Mouse (Mus musculus) yolk sac, embryonic 10.5 days (tissue): ENCODE measurements around the gene Dvl3.

Experiments used
- DNase-seq: peaks from one replicate; pipeline ENCODE4 v3.0.0-alpha.2; 2017; ENCODE audit warnings: low spot score

Dvl3 gene

DNA sequence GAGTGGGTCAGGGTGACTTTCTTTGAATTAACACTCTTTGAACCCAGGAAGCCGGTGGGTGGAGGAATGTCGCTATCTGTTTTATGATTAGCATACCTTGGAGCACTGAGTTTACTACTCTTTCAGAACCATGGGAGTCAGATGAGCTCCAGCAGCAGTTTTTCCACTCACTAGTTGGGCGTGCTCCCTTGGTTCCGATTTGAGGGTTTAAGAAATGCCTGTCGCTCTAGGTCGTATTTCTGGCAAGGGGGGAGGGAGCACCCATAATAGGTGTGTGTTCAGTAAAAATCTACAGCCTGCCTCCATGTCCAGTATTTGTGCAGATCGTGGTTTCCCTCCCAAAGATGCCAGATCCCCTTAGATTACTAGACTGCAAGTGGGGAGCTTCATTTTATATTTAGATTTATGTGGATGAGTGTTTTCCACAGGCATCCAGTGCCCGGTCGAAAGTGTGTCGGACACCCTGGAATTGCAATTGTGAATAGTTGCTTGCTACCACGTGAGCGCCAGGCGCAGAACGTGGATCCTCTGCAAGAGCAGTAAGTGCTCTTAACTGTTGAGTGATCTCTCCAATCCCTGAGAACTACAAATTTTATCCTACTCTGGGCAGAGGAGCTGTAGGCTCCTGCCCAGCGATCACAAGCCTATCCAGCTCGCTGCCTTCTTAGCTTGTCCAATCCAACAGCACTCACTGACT, 18.7 kb upstream of the Dvl3 start:
- DNase-seq = peak; percentile 50

DNA sequence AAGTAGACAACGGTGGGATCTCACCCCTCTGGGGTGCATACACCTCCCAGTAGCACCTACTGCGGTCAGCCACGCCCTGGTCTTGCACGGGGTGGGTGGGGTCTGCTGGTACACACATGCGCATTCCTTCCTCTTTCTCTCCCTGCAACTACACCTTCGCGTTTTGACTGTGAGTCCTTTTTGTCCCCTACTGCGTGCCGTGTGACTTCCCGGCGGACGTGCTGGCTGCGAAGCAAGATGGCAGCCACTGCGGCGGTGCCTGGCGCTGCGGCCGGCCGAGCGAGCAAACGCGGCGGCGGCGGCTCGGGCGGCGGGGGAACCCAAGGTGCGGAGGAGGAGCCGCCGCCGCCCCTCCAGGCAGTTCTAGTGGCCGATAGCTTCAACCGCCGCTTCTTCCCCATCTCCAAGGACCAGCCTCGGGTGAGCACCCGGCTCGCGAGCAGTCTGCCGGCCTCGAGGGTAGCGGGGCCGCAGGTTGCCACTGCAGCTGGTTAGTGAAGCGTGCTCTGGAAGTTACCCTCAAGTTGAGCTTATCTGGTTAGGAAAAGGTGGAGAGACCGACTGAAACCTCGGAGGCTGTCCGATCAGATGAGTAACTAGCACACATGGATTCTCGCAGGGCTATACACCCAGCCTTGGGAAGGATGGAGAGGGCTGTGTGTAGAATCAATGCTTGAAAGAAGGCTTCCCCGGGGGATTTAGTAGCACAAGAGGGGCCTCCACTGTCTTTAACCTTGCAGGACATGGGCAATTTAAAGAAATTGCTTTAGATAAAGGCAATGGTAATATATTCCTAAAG, 17.9 kb upstream of the Dvl3 start, which contains the start of gene Eif2b5:
Gene Eif2b5 (plus strand): TSS at position 141 of the 799 bp plus-strand sequence.
- peak; percentile 97 for DNase-seq

DNA sequence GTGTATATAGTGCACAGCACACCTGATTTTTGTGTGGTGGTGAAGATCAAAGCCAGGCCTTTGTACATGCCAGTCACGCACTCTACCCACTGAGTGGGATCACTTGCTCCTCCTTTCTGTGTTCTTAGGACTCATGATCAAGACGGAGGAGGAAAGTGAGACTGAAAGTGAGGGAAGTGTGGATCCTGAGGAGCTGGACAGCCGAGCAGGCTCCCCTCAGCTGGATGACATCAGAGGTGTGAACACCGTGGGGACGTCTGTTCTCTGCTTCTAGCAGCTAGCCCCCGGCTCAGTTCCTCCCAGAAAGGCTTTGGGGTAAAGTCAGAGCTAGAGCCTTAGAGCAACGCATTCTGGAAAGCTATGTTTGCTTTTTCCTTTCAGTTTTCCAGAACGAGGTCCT, 10.8 kb upstream of the Dvl3 start:
- no peak for DNase-seq

DNA sequence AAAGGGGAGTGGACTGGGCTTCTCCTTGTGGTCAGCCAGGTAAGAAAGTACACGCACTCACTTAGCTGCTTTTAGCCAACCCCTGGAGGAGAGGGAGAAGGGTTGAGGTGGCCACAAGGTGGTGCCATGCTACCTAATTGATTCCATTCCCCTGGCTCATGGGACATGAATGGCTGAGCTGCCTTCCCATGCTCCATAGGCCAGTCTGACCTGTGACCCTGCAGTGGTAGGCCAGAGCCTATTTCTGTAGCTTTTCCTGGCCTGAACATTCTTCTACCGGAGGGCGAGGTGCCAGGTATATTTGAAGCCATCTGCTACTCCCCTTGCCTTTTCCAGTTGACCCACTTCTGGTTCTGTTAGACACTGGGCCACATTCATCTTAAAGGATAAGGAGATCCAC, 7.4 kb upstream of the Dvl3 start:
- peak; percentile 22 for DNase-seq

DNA sequence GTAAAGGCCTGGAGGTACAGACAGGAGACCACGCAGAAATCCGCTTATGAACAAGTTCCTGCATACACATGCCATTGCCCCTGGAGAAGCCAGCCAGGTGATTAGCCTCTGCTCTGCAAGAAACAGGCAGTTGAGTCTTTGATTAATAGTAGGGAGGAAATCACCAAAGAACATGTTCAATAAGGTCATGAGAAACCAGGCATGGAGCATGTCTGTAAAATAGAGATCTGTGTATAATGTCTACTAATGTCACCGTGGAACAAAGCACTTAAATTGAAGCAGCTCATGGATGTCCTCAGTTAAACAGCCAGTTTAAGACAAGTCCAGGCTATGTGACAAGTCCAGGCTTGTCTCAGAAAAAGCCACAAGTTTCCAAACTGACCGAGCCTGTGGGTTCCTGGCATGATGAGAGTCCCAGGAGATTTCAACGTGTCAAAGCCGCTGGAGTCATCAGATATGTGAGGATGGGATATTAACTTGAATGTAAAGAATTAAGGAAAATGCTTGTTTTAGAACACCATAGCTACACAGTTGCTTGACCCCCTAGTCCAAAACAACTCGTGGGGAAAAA, 5.4 kb upstream of the Dvl3 start:
- DNase-seq = no peak

DNA sequence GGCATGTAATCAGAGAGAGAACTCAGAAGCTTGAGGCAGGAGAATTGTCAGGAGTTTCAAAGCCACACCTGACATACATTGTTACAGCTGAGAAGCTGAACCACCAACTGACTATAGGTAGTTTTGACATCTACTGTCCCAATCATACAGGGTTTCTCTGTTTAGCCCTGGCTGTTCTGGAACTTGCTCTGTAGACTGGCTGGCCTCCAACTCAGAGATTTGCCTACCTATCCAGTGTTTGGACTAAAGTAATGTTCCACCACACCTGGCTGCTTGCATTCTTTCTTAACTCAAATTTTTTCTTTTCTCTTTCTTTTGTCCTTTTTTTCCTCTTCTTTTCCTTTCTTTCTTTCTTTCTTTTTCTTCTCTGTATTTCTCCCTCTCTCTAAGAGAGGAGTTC, 750 bp upstream of the Dvl3 start:
- no peak for DNase-seq

DNA sequence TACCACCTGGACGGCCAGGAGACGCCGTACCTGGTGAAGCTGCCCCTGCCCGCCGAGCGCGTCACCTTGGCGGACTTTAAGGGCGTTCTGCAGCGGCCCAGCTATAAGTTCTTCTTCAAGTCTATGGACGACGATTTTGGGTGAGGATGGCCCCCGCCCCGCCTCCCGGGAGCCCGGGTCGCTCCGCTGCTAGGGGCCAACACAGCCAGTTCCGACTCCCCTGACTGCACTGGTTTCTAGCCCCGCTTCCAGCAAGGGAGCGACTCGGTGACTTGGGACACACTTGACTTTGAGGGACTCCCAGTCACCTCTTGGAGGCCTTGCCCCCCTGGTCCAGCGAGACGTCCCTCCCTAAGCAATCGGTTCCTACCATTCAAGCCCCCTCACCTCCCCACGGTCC, 434 bp downstream of the Dvl3 start:
- peak; percentile 53 for DNase-seq

DNA sequence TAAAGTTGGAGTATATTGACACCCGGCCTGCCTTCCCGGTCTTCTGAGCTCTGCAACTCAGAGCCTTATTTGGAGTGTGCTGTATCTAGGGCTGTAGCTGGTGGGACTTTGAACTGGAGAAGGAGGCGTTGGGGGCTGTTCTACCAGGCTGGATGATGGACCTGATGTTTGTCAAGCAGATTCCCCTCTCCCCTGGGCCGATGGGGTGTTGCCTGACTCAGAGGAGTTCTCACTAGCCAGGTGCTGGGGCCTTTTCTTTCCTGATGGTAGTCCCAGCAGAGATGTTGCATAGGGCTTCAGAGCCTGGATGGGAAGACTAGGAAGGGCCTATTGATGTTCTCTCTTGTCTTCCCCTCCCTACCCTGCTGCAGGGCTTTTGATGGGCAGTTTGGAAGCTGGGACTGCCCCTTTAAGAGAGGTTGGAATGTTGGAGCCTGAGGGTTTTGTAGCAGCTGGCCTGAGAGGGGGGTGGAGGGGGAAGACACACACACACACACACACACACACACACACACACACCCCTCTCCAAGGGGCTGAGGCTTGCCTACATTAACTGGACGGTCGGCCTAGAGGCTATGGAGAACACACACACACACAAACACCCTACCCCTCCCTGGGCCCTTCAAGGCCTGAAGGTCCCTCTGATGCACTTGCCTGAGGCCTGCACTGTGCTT, 1.1 kb downstream of the Dvl3 start:
- peak; percentile 79 for DNase-seq

DNA sequence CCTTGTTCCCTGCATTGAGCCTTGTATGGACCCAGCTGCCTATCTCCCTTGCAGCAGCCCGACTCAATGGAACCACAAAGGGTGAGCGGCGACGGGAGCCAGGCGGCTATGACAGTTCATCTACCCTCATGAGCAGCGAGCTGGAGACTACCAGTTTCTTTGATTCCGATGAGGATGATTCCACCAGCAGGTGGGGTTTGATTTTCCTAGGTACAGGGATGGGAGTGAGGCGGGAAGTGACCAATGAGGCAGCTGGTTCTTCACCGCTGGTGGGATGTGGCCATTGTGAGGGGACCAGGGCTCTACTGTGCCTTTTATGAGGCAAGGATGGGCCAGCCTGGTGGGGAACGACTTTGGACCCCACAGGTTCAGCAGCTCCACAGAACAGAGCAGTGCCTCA, 7.1 kb downstream of the Dvl3 start:
- no peak for DNase-seq

DNA sequence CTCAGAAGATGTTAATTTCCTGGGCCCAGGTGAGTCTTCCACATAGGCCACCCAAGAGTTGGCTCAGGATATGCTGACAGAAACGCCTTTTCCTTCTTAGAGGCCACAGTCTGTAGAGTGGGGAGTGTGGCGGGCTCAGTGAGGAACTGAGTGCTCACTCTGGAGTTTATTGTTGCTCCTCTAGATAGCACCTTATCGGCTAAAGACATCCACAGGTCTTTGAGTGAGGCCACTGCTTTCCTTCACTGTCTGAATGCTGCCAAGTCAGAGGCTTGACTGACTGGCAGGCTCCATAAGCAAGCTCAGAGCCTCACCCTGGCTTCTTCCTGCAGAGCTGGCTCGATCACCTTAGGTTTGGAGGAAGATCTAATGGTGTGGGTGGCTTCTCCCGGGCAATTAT, 12.0 kb downstream of the Dvl3 start:
- DNase-seq = no peak

DNA sequence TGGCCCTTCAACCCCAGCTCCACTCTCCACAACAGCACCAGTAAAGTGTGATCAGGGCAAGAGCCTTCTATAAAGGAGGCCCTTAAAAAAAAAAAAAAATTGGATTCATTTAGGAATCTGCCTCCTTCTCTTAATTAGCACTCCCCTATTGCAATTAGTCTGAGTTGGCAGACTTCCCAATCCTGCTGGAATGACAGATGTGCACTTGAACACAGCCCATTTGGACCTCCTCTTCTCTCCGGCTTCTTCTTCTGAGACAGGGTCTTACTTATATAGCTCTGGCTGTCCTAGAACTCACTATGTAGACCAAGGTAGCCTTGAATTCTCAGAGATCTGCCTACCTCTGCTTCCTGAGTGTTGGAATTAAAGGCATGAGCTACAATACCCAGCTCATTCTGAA, 12.6 kb downstream of the Dvl3 start:
- no peak for DNase-seq

DNA sequence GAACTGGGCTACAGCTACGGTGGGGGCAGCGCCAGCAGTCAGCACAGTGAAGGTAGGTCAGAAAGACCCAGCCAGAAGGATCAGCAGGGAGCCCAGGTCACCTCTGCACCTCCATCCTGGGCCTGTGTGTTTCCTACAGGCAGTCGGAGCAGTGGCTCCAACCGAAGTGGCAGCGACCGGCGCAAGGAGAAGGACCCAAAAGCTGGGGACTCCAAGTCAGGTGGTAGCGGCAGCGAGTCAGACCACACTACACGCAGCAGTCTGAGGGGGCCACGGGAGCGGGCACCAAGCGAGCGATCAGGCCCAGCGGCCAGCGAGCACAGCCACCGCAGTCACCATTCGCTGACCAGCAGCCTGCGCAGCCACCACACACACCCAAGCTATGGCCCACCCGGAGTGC, 14.2 kb downstream of the Dvl3 start:
- DNase-seq = no peak

DNA sequence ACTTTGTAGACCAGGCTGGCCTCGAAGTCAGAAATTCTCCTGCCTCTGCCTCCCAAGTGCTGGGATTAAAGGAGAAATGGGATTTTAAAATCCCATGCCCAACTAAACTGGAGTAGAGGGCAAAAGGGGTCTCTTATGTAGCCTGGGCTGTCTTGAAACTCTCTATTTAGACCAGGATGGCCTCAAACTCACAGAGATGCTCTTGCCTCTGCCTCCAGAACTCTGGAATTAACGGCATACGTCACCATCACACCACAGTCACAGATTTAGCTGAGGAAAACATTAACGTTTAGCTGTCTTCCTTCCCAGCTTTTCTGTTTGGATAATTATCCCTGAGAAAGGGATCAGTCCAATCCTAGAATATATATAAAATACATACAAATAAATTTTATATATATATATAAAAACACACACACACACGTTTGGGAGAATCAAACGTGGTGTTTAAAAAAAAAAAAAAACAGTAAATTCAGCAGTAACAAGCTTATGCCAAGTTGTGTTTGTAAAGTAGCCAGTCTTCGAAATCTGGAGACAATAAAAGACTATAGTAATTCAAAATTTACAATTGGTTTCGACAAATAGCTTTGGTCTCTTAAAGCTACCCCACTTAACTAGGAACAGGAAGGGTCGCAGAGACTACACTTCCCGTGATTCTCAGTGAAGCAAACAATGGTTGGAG, 18.0 kb downstream of the Dvl3 start:
- DNase-seq = no peak

DNA sequence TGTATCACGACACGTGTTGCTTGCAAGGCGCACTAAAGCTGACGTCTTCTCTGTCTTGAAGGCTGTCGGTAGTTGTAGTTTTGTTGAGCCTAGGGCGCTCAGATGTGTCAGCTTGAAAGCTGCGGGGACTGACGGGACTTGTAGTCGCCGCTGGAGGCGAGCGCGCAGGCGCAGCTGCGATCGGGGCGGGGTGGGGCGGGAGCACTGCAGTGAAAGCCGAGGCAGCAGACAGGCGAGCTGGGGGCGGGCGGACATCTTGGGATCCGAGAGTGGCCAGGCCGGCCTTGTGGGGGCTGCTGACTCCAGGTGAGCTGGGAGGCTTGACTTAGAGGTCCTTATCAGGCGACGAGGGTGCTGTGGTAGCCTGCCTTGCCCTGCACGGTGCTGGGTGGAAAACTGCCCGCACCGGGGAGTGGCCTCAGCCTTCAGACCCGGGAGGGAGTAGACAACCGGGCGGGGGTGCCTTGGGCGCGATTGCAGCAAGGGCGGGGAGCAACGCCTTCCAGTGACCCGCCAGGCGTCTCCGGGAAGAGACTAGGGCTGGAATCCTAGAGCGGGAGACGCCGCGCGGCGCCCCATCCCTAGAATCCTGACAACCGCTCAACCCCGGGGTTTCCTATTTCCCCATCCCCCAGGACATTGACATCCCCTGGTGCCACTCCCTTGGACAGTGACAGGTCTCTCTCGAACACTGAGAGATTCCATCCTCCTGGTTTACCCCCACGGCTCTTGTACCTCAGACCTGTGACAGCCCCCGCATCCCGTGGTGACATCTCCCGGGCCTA, 18.7 kb downstream of the Dvl3 start, which contains the start of gene Ap2m1:
Gene Ap2m1 (plus strand): TSS at position 183 of the 785 bp plus-strand sequence.
- DNase-seq = peak; percentile 98

DNA sequence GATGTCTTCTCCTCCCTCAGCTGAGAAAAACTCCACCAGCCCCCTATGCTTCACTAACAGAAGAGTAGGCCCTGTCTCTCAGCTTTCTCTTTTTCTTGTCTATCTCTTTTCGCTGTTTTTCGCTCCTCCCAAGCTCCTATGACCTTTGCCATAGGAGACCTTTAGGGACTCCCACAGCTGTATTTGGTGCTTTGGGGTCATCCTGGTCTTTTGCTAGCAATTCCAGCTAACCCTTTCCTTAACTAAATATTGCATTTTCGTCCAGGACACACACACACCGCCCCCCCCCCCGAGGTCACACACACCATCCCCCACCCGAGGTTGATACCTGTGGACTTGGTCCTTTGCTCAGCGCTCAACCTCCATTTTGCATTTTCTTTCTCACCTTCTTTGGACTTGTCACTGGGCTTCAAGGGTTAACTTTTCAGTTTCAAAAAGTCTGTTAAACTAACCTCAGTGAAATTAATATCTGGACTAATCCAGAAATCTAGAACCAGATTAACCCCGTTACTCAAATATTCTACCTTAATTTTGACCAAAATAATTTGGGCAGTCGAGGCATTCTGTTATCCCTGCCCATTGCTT, 19.4 kb downstream of the Dvl3 start:
- DNase-seq = peak; percentile 55

DNA sequence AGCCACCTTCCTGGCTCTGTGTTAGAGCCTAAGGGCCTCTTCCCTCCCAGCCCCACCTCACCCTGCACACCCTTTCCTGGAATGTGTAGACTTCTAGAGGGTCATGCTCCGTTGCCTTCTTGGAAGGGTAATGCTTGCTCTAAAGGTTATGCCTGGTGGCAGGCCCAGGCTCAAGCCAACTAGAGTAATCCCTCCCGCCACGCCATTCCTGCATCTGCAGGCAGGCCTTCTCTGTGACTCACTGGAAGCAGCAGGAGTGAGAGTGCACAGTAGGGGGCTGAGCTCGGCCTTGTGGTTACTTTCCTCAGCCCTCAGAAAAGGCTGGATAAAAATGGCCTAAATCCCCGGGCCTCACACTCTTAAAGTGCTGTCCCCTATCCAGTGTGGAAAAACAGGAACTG, 20.3 kb downstream of the Dvl3 start:
- peak; percentile 56 for DNase-seq

DNA sequence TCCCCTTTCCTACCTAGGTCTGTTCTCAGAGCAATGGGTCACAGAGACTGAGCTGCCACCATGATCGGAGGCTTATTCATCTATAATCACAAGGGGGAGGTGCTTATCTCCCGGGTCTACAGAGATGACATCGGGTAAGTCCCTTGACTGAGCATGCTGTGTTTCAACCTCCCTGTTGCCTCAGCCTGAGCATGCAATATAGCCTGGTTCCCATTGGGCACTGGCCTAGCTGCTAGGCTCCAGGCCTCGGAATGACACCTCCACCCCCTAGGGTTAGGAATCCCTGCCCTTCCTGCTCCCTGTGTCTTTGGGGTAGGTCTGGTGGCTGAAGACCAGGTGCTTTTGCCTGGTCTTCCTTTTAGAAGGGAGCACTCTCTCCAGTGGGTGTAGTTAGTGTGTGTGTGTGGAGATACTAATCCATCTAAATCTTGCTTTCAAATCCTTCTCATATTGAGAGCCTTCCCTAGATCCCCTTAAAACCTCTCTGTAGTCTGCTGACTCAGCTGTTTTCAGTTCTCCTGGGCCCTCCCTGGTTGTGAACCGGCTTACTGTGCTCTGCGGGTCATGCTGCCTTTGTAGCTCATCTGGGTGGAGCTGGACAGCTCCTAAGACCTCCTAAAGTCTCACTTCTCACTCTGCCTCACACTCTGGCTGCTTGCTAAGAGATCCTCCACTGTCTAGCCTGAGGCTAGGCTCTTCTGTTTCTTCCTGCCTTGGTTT, 21.0 kb downstream of the Dvl3 start:
- peak; percentile 23 for DNase-seq

DNA sequence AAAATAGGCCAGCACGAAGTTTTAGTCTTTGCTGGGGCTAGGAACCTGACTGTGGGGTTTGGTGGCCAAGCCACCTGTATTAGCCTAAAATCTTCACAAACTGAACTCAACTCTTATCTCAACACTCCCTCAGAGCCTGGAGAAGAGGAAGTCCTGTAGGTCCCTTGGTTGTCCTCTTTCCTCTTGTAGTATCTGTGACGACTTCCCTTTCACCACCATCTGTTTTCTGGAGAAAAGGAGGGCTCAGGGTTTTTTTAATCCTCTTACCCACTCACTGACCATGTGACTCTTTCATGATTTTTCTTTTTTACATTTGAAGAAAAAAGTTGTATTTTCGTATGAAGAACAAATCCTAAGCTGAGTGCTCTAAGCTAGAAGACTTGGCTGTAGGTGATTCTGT, 22.9 kb downstream of the Dvl3 start:
- no peak for DNase-seq

DNA sequence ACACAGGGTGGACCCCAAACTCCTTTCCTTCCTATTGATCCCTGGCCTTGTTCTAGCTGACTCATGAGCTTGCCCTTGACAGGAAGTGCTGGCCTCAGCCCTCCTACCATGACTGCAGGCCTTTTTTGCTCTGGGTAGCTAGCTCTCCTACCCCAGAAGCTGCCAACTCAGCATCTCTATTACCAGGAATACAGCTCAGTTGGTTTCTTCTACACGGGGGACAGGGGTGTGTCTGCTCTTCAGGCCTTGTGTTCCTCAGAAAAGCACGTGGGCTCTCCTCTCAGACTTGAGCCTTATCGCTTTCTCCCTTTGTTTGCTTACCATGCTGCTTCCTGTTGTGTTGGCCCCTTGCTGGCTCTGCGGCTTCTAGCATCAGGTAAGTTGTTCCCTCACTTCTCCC, 23.7 kb downstream of the Dvl3 start:
- DNase-seq = peak; percentile 78

DNA sequence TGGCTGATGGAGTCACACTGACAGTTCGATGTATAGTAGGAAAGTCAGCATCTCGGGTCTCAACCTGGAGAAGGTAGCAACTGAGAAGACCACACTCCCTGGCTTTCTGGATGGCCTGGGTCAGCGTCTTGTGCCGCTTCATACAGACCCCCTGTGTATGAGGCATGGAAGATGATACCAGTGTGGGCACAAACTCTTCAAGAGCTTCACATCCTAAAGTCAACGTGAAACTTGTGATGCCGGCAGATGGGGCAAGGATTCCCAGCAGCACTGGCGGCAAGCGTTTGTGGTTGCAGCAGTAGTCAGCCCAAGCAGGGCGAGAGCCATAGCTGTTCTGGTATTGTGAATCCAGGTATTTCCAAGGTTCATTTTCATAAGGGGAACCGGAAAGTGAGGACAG, 28.9 kb downstream of the Dvl3 start:
- DNase-seq = no peak
